Mouse (Mus musculus): Measurements from ENCODE around the gene Sv2b. TPM values are rescaled to one million over a fixed set of nuclear protein-coding genes. Genes with fewer than 3 reads are reported as not detected.

Gene Sv2b
- under 1 TPM; 0.43 to 0.47 TPM for total RNA-seq (2021)
- polyA plus RNA-seq (2012; rRNA removed): 0.23 TPM in 2 replicates
- long read RNA-seq: 0 reads

DNA sequence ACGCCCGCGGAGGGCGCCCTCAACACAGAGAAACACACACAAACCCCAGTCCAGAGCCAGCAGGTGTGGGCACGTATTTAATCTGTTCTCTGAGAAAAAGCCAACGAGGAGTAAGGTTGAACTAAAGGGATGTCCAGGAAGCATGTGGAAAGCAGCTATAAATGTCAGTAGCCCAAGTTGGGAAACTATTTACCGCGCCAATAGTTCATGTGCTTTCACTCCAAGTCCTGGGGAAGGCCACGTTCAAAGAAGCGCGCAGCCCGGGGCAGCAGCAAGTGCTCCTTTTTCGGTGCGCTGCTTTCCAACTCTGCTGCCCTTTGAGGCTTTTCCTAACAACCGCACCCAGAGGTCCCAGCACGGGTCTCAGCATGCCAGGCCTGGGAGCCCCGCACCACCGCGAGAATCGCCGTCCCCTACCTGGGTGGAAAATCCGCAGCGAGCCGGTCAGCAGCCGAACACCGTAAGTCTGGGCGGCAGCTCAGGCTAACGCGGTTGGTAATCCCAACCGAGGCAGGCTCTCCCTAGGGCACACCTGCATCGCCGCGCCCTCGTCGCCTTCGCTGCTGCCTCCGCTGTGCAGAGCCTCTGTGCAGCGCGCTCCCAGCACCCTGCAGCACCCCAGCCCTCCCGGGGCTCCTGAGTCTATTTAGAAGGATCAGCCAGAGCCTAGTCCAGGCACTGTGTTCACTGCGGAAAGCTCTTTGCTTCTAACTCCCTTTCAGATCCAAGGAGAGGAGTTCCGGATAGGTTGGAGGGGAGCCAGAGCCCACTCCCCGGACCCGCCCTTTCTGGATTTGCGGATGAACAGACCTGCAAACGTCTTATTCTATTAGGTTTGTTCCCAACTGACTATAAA is at the start of gene Sv2b:
TSS of gene Sv2b (minus strand) at position 806 of the 856 bp plus-strand sequence.
- Histone ChIP-seq H3K36me3 (ENCODE audit: control insufficient read depth, insufficient read depth, low read length) (no peaks in the 10 kb centered on the region), H3K27me3 (ENCODE audit: control insufficient read depth, insufficient read depth, low read length) (peaks cover 6% of the 10 kb centered on the region), H3K4me1 (ENCODE audit: control insufficient read depth, insufficient read depth, low read length) (no peaks in the 10 kb centered on the region), H3K79me2 (replicated peaks; ENCODE audit: control insufficient read depth, insufficient read depth, low read length) (no peaks in the 10 kb centered on the region), H3K9ac (ENCODE audit: low read depth, low read length) (no peak within 1 kb of the TSS), H3K27ac (no peak within 1 kb of the TSS), H3K4me3 (peak within 1 kb of the TSS; percentile 29; the same call in 1 of the 2 replicates)
- DNase-seq: no peak
- 2% methylated on average over 46 of the region's 46 CpGs for WGBS
- no peak for TF ChIP-seq CTCF (IDR thresholded peaks at IDR 0.05)
- no peak for TF ChIP-seq EP300 (IDR thresholded peaks at IDR 0.05; ENCODE audit: insufficient read depth, low read depth, low read length)
- TF ChIP-seq POLR2A (IDR thresholded peaks at IDR 0.05; ENCODE audit: insufficient read depth, low read depth, low read length): no peak
- intact Hi-C loops (cut with DNase I): no loop called here

DNA sequence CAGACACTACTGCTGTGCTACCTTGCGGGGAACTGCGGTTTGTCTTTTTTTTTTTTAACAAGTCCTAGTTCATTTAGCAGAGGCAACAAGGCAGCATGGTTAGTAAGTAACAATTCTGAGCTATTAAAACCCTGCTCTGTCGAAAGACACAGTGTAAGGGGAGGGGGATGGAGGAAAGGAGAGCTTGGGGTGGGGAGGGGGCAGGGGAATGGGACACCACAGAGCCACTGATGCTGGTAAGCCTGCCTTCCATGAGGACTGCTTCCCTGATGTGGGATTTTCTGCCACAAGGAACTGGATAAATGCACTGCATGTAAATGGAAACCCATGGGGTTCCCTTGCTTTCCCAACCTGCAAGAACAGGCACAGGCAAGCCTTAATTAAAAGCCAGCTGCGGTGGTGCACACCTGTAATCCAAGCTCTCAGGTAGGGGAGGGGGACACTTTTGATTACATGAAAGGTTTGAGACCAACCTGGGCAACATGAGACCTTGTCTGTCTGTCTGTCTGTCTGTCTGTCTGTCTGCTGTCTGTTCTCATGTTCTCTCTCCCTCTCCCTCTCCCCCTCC is 49.3 kb upstream of the Sv2b start:
- Histone ChIP-seq H3K4me1 (ENCODE audit: control insufficient read depth, insufficient read depth, low read length) (no peaks in the 10 kb centered on the region), H3K27me3 (ENCODE audit: control insufficient read depth, insufficient read depth, low read length) (no peaks in the 10 kb centered on the region), H3K9ac (ENCODE audit: low read depth, low read length) (no peak overlapping the region), H3K27ac (no peak overlapping the region), H3K4me3 (no peak overlapping the region), H3K79me2 (replicated peaks; ENCODE audit: control insufficient read depth, insufficient read depth, low read length) (no peaks in the 10 kb centered on the region), H3K36me3 (ENCODE audit: control insufficient read depth, insufficient read depth, low read length) (no peaks in the 10 kb centered on the region)
- TF ChIP-seq EP300 (IDR thresholded peaks at IDR 0.05; ENCODE audit: insufficient read depth, low read depth, low read length): no peak
- TF ChIP-seq CTCF (IDR thresholded peaks at IDR 0.05): no peak
- no peak for TF ChIP-seq POLR2A (IDR thresholded peaks at IDR 0.05; ENCODE audit: insufficient read depth, low read depth, low read length)
- 57% methylated on average over 4 of the region's 4 CpGs for WGBS
- intact Hi-C loops (cut with DNase I): no loop called here
- DNase-seq: no peak

DNA sequence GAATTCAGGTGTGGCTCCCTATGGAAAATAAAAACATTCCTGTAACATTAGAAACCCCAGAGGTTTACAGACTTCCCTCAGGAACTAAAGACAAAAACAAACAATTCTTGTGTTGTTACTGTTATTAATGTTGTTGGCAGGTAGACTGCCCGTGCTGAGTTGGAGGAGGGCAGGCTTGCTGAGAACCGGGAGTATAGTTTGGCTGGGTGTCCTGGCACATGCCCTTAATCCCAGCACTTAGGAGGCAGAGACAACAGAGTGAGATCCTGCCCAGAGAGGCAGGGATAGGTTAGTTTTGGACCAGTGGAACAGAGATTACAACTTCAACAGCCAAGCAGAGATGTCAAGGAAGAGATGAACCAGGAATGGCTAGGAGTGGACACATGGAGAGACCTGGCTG is 46.5 kb upstream of the Sv2b start:
- H3K79me2 ChIP-seq (replicated peaks; ENCODE audit: control insufficient read depth, insufficient read depth, low read length): no peaks in the 10 kb centered on the region
- H3K9ac ChIP-seq (ENCODE audit: low read depth, low read length): no peak overlapping the region
- TF ChIP-seq CTCF (IDR thresholded peaks at IDR 0.05): no peak
- TF ChIP-seq POLR2A (IDR thresholded peaks at IDR 0.05; ENCODE audit: insufficient read depth, low read depth, low read length): no peak
- TF ChIP-seq EP300 (IDR thresholded peaks at IDR 0.05; ENCODE audit: insufficient read depth, low read depth, low read length): no peak
- no peaks in the 10 kb centered on the region for H3K27me3 ChIP-seq (ENCODE audit: control insufficient read depth, insufficient read depth, low read length)
- no peak overlapping the region for H3K27ac ChIP-seq
- intact Hi-C loops (cut with DNase I): no loop called here
- H3K36me3 ChIP-seq (ENCODE audit: control insufficient read depth, insufficient read depth, low read length): no peaks in the 10 kb centered on the region
- DNase-seq: no peak
- H3K4me3 ChIP-seq: no peak overlapping the region
- H3K4me1 ChIP-seq (ENCODE audit: control insufficient read depth, insufficient read depth, low read length): no peaks in the 10 kb centered on the region
- 52% methylated on average over 2 of the region's 2 CpGs for WGBS

DNA sequence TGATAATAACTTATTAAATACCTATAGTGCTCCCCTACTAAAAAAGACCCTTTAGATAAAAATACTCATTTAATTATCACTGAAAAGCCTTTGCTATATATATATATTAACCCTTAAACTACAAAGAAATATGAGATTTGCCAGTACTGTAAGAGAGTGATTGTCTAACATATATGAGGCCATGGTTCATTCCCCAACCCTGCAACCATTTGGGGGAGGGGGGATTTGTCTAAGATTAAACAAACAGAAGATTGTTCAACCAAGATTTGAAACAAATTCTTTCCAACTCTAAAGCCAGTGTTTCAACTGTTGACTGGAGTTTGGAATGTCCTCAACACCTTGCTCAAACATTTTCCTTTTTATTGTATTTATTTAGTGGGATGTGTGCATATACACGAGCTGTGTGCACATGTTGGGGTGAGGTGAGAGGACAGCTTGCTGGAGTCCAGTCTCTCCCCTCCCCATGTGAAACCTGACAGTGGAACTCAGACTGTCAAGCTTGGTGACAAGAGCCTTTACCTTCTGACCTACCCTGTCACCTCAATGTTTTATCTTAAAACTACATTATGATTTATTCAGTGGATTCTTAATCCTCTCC is 43.8 kb upstream of the Sv2b start:
- no peak for DNase-seq
- Histone ChIP-seq H3K4me1 (ENCODE audit: control insufficient read depth, insufficient read depth, low read length) (no peaks in the 10 kb centered on the region), H3K9ac (ENCODE audit: low read depth, low read length) (no peak overlapping the region), H3K27ac (no peak overlapping the region), H3K79me2 (replicated peaks; ENCODE audit: control insufficient read depth, insufficient read depth, low read length) (no peaks in the 10 kb centered on the region), H3K27me3 (ENCODE audit: control insufficient read depth, insufficient read depth, low read length) (no peaks in the 10 kb centered on the region), H3K4me3 (no peak overlapping the region), H3K36me3 (ENCODE audit: control insufficient read depth, insufficient read depth, low read length) (no peaks in the 10 kb centered on the region)
- intact Hi-C loops (cut with DNase I): no loop called here
- TF ChIP-seq CTCF (IDR thresholded peaks at IDR 0.05): no peak
- no peak for TF ChIP-seq POLR2A (IDR thresholded peaks at IDR 0.05; ENCODE audit: insufficient read depth, low read depth, low read length)
- no peak for TF ChIP-seq EP300 (IDR thresholded peaks at IDR 0.05; ENCODE audit: insufficient read depth, low read depth, low read length)
- WGBS: 38% methylated on average over 1 of the region's 1 CpGs

DNA sequence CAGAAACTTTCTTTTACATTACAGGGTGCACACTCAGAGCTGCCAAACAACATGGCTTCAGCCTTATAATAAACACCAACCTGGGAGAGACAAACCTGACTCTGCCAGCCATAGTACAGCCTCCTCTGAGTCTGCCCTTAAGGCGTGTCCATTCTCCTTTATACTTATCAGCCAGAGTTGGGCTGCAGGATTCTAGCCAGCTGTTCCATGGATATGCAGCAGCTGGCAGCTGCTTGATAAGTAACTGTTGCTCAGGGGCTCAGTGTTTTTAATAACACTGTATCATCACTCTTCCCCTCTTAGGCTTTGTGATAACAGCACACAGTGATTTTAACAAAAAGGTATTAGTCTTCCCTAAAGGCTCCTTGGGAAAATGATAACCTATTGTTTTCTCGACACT is 41.1 kb upstream of the Sv2b start:
- DNase-seq: no peak
- Histone ChIP-seq H3K9ac (ENCODE audit: low read depth, low read length) (no peak overlapping the region), H3K4me3 (no peak overlapping the region), H3K79me2 (replicated peaks; ENCODE audit: control insufficient read depth, insufficient read depth, low read length) (no peaks in the 10 kb centered on the region), H3K27ac (no peak overlapping the region), H3K27me3 (ENCODE audit: control insufficient read depth, insufficient read depth, low read length) (no peaks in the 10 kb centered on the region), H3K4me1 (ENCODE audit: control insufficient read depth, insufficient read depth, low read length) (no peaks in the 10 kb centered on the region), H3K36me3 (ENCODE audit: control insufficient read depth, insufficient read depth, low read length) (no peaks in the 10 kb centered on the region)
- TF ChIP-seq CTCF (IDR thresholded peaks at IDR 0.05) (no peak), EP300 (IDR thresholded peaks at IDR 0.05; ENCODE audit: insufficient read depth, low read depth, low read length) (no peak), POLR2A (IDR thresholded peaks at IDR 0.05; ENCODE audit: insufficient read depth, low read depth, low read length) (no peak)
- WGBS: 34% methylated on average over 2 of the region's 2 CpGs
- intact Hi-C loops (cut with DNase I): no loop called here

DNA sequence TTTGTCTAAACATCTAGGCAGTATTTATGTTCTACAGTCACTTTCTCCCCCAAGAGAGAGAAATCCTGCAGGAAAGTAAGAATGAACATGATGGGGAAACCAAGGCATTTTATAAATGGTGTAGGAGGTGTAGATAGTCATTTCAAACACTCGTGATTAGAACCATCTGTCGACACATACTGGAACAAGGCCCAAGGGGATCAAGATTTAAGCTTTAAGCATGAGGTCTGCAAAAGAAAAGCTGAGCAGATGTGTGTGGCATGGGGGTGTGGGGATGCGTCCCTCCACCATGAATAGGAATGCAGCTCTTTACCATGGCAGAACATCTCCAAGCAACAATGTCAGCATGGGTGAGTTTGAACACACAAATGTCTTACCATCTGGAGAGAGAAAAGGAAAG is 23.2 kb upstream of the Sv2b start:
- no peak overlapping the region for H3K27ac ChIP-seq
- H3K36me3 ChIP-seq (ENCODE audit: control insufficient read depth, insufficient read depth, low read length): no peaks in the 10 kb centered on the region
- no peak overlapping the region for H3K4me3 ChIP-seq
- H3K27me3 ChIP-seq (ENCODE audit: control insufficient read depth, insufficient read depth, low read length): no peaks in the 10 kb centered on the region
- 65% methylated on average over 3 of the region's 3 CpGs for WGBS
- no peaks in the 10 kb centered on the region for H3K4me1 ChIP-seq (ENCODE audit: control insufficient read depth, insufficient read depth, low read length)
- DNase-seq: no peak
- TF ChIP-seq CTCF (IDR thresholded peaks at IDR 0.05): no peak
- TF ChIP-seq EP300 (IDR thresholded peaks at IDR 0.05; ENCODE audit: insufficient read depth, low read depth, low read length): no peak
- TF ChIP-seq POLR2A (IDR thresholded peaks at IDR 0.05; ENCODE audit: insufficient read depth, low read depth, low read length): no peak
- H3K9ac ChIP-seq (ENCODE audit: low read depth, low read length): no peak overlapping the region
- intact Hi-C loops (cut with DNase I): no loop called here
- no peaks in the 10 kb centered on the region for H3K79me2 ChIP-seq (replicated peaks; ENCODE audit: control insufficient read depth, insufficient read depth, low read length)

Measured in heart, adult 2 months (tissue).